Mouse (Mus musculus): ENCODE results near the gene Atp8a2. TPM values are rescaled to one million over a fixed set of nuclear protein-coding genes. Genes with fewer than 3 reads are reported as not detected.

Gene Atp8a2
- polyA plus RNA-seq, 1 experiment from 2014 or later: not detected

DNA sequence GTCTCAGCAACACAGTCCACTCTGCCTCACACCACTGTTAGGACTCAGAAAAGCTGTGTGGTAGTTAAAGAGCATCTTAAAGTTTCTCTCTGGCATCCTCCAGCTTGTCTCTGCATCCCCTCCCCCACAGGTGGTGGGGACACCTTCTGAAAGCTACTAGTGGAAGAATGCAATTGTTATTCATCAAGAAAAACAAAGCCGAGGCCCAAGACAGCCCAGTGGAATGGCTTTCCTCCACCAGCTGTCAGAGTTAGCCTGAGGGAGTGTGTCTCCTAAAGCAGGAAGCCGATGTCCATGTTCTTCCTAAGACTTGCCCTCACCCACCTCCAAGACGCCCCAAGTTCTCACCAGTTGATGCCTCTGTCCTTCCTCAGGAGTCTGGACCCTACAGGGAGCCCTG, 48.1 kb downstream of the Atp8a2 start:
- no peak for TF ChIP-seq CTCF (IDR thresholded peaks at IDR 0.05)
- ChIA-PET POLR2A (no interaction called here), CTCF (no interaction called here)
- no peak for DNase-seq (ENCODE audit: low read depth, low spot score)
- ATAC-seq: no peak
- peaks cover 30% of the 10 kb centered on the region for H3K27me3 ChIP-seq
- in situ Hi-C loops (cut with MboI; ENCODE audit: low pct_unique_long_range_greater_than_20kb): no loop called here

DNA sequence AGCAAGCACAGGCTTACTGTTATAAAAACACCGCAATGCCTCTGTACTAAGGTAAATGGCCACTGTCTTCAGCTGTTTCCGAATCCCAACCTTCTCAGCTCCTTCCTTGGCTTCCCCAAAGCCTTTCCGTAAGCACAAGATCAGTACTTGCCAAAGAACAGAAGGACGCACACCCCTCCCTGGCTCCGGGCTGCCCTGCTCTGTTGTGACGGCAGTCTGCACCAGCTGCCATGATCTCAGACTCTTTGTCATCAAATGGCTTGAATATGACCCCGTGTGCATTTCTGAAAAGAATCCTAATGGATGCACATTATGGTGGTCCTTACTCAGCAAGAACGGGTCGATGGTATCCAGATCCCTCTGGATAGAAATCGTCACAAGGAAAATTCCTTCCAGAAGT, 53.7 kb downstream of the Atp8a2 start:
- TF ChIP-seq CTCF (IDR thresholded peaks at IDR 0.05): no peak
- in situ Hi-C loops (cut with MboI; ENCODE audit: low pct_unique_long_range_greater_than_20kb): no loop called here
- ChIA-PET POLR2A (no interaction called here), CTCF (no interaction called here)
- H3K27me3 ChIP-seq: peaks cover 18% of the 10 kb centered on the region
- no peak for ATAC-seq
- no peak for DNase-seq (ENCODE audit: low read depth, low spot score)

DNA sequence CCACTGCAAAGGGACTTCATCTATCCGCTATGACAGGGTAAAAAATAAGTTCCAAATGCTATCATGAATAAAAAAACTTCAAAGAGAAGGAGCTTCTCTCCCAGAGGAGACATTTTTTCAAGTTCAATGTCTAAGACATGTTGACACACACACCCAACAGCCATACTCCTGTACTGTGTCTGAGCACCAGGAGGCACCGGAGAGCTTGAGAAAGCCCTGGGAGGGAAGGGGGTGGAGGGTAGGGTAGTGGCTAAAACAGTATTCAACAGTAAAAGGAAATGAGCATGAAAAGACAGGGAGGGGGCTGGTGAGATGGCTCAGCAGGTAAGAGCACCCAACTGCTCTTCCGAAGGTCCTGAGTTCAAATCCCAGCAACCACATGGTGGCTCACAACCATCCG, 58.6 kb downstream of the Atp8a2 start:
- in situ Hi-C loops (cut with MboI; ENCODE audit: low pct_unique_long_range_greater_than_20kb): no loop called here

DNA sequence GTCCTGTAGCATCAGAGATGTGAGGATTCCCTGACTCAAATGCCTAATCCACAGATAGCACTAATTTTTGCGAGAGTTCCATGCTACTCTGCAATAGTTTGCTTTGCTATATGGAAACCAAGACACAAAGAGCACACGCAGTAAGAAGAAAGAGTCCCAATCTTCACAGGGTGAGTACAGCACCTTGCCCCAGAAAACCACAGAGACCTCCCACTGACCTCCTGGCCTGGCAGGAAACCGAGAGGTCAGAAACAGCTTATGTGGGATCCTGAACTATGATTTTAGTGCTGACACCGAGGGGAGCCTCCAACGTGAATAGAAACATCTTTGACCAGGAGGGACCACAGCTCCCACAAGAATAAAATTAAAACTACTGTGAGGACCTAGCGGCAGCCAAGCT, 59.2 kb downstream of the Atp8a2 start:
- no peak for TF ChIP-seq CTCF (IDR thresholded peaks at IDR 0.05)
- peaks cover 22% of the 10 kb centered on the region for H3K27me3 ChIP-seq
- in situ Hi-C loops (cut with MboI; ENCODE audit: low pct_unique_long_range_greater_than_20kb): no loop called here
- ATAC-seq (no peak), DNase-seq (ENCODE audit: low read depth, low spot score) (no peak)
- ChIA-PET CTCF (no interaction called here), POLR2A (no interaction called here)

More for the DNA sequence above, 58.6 kb downstream of the Atp8a2 start:
- TF ChIP-seq CTCF (IDR thresholded peaks at IDR 0.05): no peak
- ATAC-seq: no peak
- peaks cover 22% of the 10 kb centered on the region for H3K27me3 ChIP-seq
- DNase-seq (ENCODE audit: low read depth, low spot score): no peak
- ChIA-PET POLR2A (no interaction called here), CTCF (no interaction called here)

DNA sequence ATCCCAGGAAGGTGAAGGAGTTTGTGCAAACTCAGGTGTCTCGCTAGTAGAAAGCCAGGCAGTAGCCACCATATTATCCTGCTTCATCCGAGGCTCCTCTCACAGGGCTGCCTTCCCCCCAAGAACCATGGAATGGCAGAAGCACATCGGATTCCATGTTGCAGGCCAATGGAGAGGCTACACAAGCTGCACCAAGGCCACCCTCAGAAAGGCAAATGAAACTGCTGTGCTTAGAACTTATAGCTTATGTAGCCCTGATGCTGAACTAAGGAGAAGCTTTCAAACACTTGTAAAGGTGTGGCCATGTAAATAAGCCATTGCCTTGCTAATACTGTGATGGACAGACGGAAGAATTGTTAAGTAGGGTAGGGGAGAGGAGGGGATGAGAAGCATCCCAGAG, 61.2 kb downstream of the Atp8a2 start:
- no peak for TF ChIP-seq CTCF (IDR thresholded peaks at IDR 0.05)
- no peak for DNase-seq (ENCODE audit: low read depth, low spot score)
- CTCF ChIA-PET: no interaction called here
- ATAC-seq: no peak
- POLR2A ChIA-PET: no interaction called here
- H3K27me3 ChIP-seq: peaks cover 26% of the 10 kb centered on the region
- in situ Hi-C loops (cut with MboI; ENCODE audit: low pct_unique_long_range_greater_than_20kb): no loop called here

DNA sequence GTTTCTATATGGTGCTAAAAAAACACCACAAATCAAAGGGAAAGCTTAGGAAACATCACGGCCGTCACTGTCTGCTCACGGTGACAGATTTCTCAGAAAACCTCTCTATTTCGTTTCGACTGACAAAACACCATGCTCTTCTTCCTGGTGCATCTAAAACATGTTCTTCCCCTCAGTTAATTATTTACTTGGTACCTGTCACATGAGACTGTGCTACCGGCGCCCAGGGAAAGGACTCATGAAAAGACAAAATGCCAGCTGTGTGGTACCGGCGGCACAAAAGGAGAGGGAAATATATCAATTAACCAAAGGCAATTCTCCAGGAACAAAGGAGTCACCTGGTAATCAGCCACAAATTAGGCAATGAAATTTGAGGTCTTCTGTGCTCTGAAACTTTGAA, 62.3 kb downstream of the Atp8a2 start:
- no peak for TF ChIP-seq CTCF (IDR thresholded peaks at IDR 0.05)
- H3K27me3 ChIP-seq: peaks cover 27% of the 10 kb centered on the region
- CTCF ChIA-PET: no interaction called here
- in situ Hi-C loops (cut with MboI; ENCODE audit: low pct_unique_long_range_greater_than_20kb): no loop called here
- POLR2A ChIA-PET: no interaction called here
- DNase-seq (ENCODE audit: low read depth, low spot score) (no peak), ATAC-seq (no peak)

DNA sequence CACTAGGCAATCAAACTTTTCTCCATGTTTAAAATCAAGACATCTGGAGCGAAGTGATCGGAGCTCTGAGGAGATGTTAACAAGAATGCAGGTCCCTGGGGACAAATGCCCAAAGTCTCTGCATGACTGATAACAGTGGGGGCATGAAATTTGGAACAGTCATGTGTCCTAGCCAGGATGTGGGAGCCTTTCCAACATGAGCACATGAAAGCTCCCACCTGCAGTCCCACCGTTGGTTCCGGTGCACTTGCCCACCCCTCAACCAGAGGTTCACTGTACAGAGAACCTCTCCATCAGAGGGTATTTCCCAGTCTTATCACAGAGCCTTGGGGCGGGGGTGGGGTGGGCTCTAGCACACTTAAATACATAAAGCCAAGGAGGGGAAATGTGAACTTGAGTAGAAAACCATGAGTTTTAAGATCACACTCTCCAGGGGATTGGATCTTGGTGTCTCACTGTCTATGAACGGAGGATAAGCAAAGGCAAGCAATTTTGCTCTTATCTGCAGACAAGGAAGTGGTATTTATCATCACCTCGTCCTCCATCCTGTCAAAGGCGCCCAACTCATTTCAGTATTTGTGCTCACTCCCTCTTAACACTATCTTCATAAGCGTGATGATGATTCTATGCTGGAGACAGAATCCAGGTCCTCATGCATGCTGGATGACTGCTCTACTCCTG, 65.6 kb downstream of the Atp8a2 start:
- TF ChIP-seq CTCF (IDR thresholded peaks at IDR 0.05): no peak
- ChIA-PET POLR2A (no interaction called here), CTCF (no interaction called here)
- no peak for DNase-seq (ENCODE audit: low read depth, low spot score)
- in situ Hi-C loops (cut with MboI; ENCODE audit: low pct_unique_long_range_greater_than_20kb): no loop called here
- ATAC-seq: no peak
- H3K27me3 ChIP-seq: peaks cover 42% of the 10 kb centered on the region

DNA sequence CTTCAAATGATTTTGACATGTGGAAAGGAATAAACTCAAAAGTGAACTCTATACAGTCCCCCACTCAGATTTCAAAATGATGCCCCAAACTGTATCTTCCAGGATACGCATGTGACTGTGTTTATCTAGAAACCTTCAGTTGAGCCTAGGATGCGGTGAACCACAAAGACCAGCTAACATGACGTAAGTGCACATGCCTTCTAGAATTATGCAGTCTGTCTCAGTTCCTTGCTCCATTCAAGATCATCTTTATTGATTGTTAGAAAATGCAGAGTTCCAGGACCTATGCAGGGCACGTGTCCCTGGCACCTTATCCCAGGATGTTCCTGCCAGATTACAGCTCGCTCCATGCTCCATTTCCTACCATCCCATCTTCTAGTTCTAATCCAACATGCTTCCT, 67.4 kb downstream of the Atp8a2 start:
- in situ Hi-C loops (cut with MboI; ENCODE audit: low pct_unique_long_range_greater_than_20kb): no loop called here
- ATAC-seq: no peak
- no peak for DNase-seq (ENCODE audit: low read depth, low spot score)
- peaks cover 42% of the 10 kb centered on the region for H3K27me3 ChIP-seq
- ChIA-PET POLR2A (no interaction called here), CTCF (no interaction called here)
- TF ChIP-seq CTCF (IDR thresholded peaks at IDR 0.05): no peak

DNA sequence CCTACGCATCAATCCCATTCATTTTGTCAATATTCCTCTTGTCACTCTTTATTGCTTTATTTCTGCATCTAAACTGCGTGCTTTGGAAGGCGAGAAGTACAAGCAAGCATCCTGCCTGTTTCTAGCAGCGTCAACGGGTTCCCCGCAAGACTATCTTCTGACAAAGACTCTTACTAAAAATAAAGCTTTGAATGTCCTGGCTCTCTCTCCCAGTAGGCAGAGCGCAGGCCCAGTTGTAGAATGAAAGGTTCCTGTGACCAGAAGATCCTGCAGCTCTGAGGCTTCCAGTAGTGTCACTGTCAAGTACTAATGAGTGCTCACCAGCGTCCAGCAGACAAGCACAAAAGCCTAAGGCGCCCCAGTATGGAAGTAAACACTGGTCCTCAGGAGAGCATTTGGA, 71.8 kb downstream of the Atp8a2 start:
- DNase-seq (ENCODE audit: low read depth, low spot score) (no peak), ATAC-seq (no peak)
- ChIA-PET POLR2A (interaction anchor here (0.6 kb wide), 1 partner anchor 393 kb away, joined by 6 read pairs; no protein-coding TSS in a partner anchor), CTCF (no interaction called here)
- in situ Hi-C loops (cut with MboI; ENCODE audit: low pct_unique_long_range_greater_than_20kb): no loop called here
- TF ChIP-seq CTCF (IDR thresholded peaks at IDR 0.05): no peak
- peaks cover 63% of the 10 kb centered on the region for H3K27me3 ChIP-seq

DNA sequence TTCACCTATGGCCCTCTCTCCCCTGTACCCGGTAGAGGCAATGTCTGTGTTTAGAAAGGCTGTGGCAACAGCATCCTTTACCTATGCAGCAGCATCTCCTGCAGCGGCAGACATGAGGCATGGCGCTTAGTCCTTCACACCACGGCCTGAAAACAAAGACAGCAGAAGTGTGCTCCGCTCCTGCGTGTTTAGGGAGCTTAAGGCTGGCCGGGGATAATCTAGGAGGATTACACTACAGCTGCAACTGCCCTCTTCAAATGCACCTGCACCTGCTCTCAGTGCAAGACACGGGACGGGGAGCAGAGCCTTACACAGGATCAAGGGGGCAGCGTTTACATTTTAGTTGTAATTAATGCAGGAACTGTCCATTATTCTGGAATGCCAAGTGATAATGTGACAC, 75.4 kb downstream of the Atp8a2 start:
- ATAC-seq: no peak

DNA sequence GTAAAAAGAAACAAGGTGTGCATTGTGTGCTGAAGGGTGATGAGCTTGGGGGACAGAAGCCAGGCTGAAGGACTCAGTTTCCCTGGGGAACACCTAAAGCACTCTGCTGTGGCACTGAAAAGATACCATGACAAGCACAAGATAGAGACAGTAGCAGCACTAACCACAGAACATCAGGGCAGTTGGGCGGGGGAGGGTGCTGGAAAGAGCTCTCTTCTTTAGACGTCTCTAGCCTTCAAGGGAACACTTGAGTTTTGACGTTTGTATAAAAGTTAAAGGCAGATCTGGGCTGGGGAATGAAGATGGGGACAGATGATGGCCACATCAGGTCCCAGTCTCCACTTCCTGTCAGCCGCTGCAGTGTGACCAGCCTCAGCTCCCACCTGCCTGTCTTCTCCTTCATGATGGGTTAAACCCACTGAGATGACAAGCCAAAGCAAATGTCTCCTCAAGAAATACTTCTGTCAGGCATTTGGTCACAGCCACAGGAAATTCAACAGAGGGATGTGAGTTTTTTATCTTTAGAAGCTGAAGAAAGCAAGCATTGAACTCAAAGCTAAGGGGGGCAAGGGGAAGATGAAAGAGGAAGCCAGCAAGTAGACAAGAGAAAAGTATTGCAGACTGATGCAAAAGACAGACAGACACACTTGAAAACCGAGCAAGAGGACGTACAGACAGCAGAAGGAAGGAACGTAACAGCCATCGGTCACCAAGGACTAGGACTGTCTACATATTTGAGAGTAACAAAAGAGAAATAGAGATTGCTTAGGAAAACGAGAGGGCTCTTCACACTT, 79.0 kb downstream of the Atp8a2 start:
- TF ChIP-seq CTCF (IDR thresholded peaks at IDR 0.05): no peak
- ChIA-PET CTCF (no interaction called here), POLR2A (interaction anchor here (0.5 kb wide), 1 partner anchor 29 kb away, joined by 3 read pairs; no protein-coding TSS in a partner anchor)
- peaks cover 43% of the 10 kb centered on the region for H3K27me3 ChIP-seq
- in situ Hi-C loops (cut with MboI; ENCODE audit: low pct_unique_long_range_greater_than_20kb): no loop called here
- DNase-seq (ENCODE audit: low read depth, low spot score) (no peak), ATAC-seq (no peak)

More for the DNA sequence above, 75.4 kb downstream of the Atp8a2 start:
- POLR2A ChIA-PET: no interaction called here
- TF ChIP-seq CTCF (IDR thresholded peaks at IDR 0.05): no peak
- DNase-seq (ENCODE audit: low read depth, low spot score): no peak
- in situ Hi-C loops (cut with MboI; ENCODE audit: low pct_unique_long_range_greater_than_20kb): no loop called here
- H3K27me3 ChIP-seq: peaks cover 50% of the 10 kb centered on the region
- CTCF ChIA-PET: no interaction called here

Data from Patski (cell line).